Mouse (Mus musculus) left cerebral cortex, postnatal 14 days (tissue): ENCODE measurements at regions not wholly inside any gene's neighbourhood (a gene's known extent, or its start where the extent isn't known, plus 50 kb on each side); places are given as distances from the start of the nearest gene placed in this dataset.

ENCODE experiments used
- DNase-seq, 2 experiments: peaks; one replicate each; pipeline ENCODE4 v3.0.0; 2021 to 2022; ENCODE audit warnings: low spot score in 2 of 2, mixed read lengths in 1 of 2
- intact Hi-C: fragments of 180-260 bp; cut with DNase I; formaldehyde crosslinking; loops from one replicate; pipeline ENCODE4 v1.15.1; 2025

GRCm38 (mm10) chr8:92515385-92515784 is 158.0 kb downstream of the Irx5 start:
- intact Hi-C loops: no loop called here
- DNase-seq: no peak

GRCm38 (mm10) chr8:92518031-92518430 is 156.1 kb upstream of the Irx6 start:
- intact Hi-C loops: no loop called here
- no peak for DNase-seq

GRCm38 (mm10) chr8:92518486-92518885 is 155.6 kb upstream of the Irx6 start:
- DNase-seq: no peak
- intact Hi-C loops: no loop called here

- intact Hi-C loops: no loop called here
- DNase-seq: no peak
Observed at GRCm38 (mm10) chr8:92522519-92522918, 151.6 kb upstream of the Irx6 start.

- intact Hi-C loops: no loop called here
- DNase-seq: no peak
Observed at GRCm38 (mm10) chr8:92529756-92530155, 144.3 kb upstream of the Irx6 start.

GRCm38 (mm10) chr8:92540636-92541035 is 133.5 kb upstream of the Irx6 start:
- no peak for DNase-seq
- intact Hi-C loops: no loop called here

- no peak for DNase-seq
- intact Hi-C loops: no loop called here
Observed at GRCm38 (mm10) chr8:92545347-92546059, 128.6 kb upstream of the Irx6 start.

GRCm38 (mm10) chr8:92555140-92555539 is 118.9 kb upstream of the Irx6 start:
- intact Hi-C loops: no loop called here
- no peak for DNase-seq

- intact Hi-C loops: no loop called here
- DNase-seq: no peak
Observed at GRCm38 (mm10) chr8:92555631-92556030, 118.5 kb upstream of the Irx6 start.

GRCm38 (mm10) chr8:92562471-92562870 is 111.6 kb upstream of the Irx6 start:
- intact Hi-C loops: no loop called here
- no peak for DNase-seq

- intact Hi-C loops: no loop called here
- no peak for DNase-seq
Observed at GRCm38 (mm10) chr8:92562962-92563361, 111.1 kb upstream of the Irx6 start.

- intact Hi-C loops: no loop called here
- no peak for DNase-seq
Observed at GRCm38 (mm10) chr8:92569650-92570049, 104.4 kb upstream of the Irx6 start.

- intact Hi-C loops: no loop called here
- no peak for DNase-seq
Observed at GRCm38 (mm10) chr8:92579446-92579845, 94.6 kb upstream of the Irx6 start.

- DNase-seq: no peak
- intact Hi-C loops: no loop called here
Observed at GRCm38 (mm10) chr8:92581051-92581450, 93.0 kb upstream of the Irx6 start.

- intact Hi-C loops: no loop called here
- DNase-seq: no peak
Observed at GRCm38 (mm10) chr8:92600766-92601165, 73.3 kb upstream of the Irx6 start.

GRCm38 (mm10) chr8:92602973-92603372 is 71.1 kb upstream of the Irx6 start:
- intact Hi-C loops: no loop called here

GRCm38 (mm10) chr8:92605631-92606030 is 68.5 kb upstream of the Irx6 start:
- intact Hi-C loops: no loop called here

More at GRCm38 (mm10) chr8:92602973-92603372, 71.1 kb upstream of the Irx6 start:
- DNase-seq: no peak

GRCm38 (mm10) chr8:92607604-92608003 is 66.5 kb upstream of the Irx6 start:
- intact Hi-C loops: no loop called here
- DNase-seq: no peak

More at GRCm38 (mm10) chr8:92605631-92606030, 68.5 kb upstream of the Irx6 start:
- DNase-seq: no peak

GRCm38 (mm10) chr8:92609908-92610307 is 64.2 kb upstream of the Irx6 start:
- no peak for DNase-seq
- intact Hi-C loops: no loop called here

GRCm38 (mm10) chr8:92610487-92611059 is 63.5 kb upstream of the Irx6 start:
- intact Hi-C loops: no loop called here
- no peak for DNase-seq

GRCm38 (mm10) chr8:92613486-92613885 is 60.6 kb upstream of the Irx6 start:
- DNase-seq: no peak
- intact Hi-C loops: no loop called here
